Mouse (Mus musculus): ENCODE results near the gene Slc7a5. TPM values are rescaled to one million over a fixed set of nuclear protein-coding genes. Genes with fewer than 3 reads are reported as not detected.

Slc7a5 gene
- polyA plus RNA-seq, 1 experiment from 2014 or later: 8.9 TPM

- TF ChIP-seq EP300 (optimal IDR thresholded peaks at IDR 0.05): no peak
- no peak for TF ChIP-seq CTCF (IDR thresholded peaks at IDR 0.05; ENCODE audit: low read depth)
- Histone ChIP-seq H3K4me2 (replicated peaks; ENCODE audit: low read depth) (no peak overlapping the region; the same call in 1 of the 2 replicates), H3K27ac (replicated peaks) (no peak overlapping the region), H3K9me3 (ENCODE audit: control insufficient read depth, low read length) (no peaks in the 10 kb centered on the region), H3K36me3 (ENCODE audit: control insufficient read depth, insufficient read depth, low read length) (no peaks in the 10 kb centered on the region), H3K4me3 (ENCODE audit: low read depth, low read length) (0 out of 2 replicates have a peak overlapping the region, but pooled peaks have one; percentile 84), H3K27me3 (ENCODE audit: control insufficient read depth, insufficient read depth, low read length) (no peaks in the 10 kb centered on the region), H3K4me1 (replicated peaks; ENCODE audit: control insufficient read depth, insufficient read depth) (peaks cover 7% of the 10 kb centered on the region), H3K9ac (ENCODE audit: low read length) (peak overlapping the region; percentile 23; the same call in 1 of the 2 replicates)
- DNase-seq (ENCODE audit: low spot score) (no peak), ATAC-seq (ENCODE audit: low FRiP score, low TSS enrichment) (no peak)
These were observed 44.6 kb upstream of the Slc7a5 start for GRCm38 (mm10) chr8:121952122-121952521.

- Histone ChIP-seq H3K27ac (replicated peaks) (peak overlapping the region; percentile 99; the same call in 1 of the 2 replicates), H3K4me1 (replicated peaks; ENCODE audit: control insufficient read depth, insufficient read depth) (peaks cover 8% of the 10 kb centered on the region), H3K9ac (ENCODE audit: low read length) (peak overlapping the region; percentile 99), H3K4me2 (replicated peaks; ENCODE audit: low read depth) (peak overlapping the region; percentile 75), H3K9me3 (ENCODE audit: control insufficient read depth, low read length) (no peaks in the 10 kb centered on the region), H3K27me3 (ENCODE audit: control insufficient read depth, insufficient read depth, low read length) (no peaks in the 10 kb centered on the region), H3K36me3 (ENCODE audit: control insufficient read depth, insufficient read depth, low read length) (no peaks in the 10 kb centered on the region), H3K4me3 (ENCODE audit: low read depth, low read length) (peak overlapping the region; percentile 84)
- TF ChIP-seq CTCF (IDR thresholded peaks at IDR 0.05; ENCODE audit: low read depth): no peak
- no peak for TF ChIP-seq EP300 (optimal IDR thresholded peaks at IDR 0.05)
- ATAC-seq (ENCODE audit: low FRiP score, low TSS enrichment) (no peak), DNase-seq (ENCODE audit: low spot score) (no peak)
- 14% methylated on average over 7 of the region's 7 CpGs for WGBS
These were observed 44.1 kb upstream of the Slc7a5 start for GRCm38 (mm10) chr8:121951656-121952009.

GRCm38 (mm10) chr8:121950749-121951655 is 43.5 kb upstream of the Slc7a5 start:
- Histone ChIP-seq H3K4me3 (ENCODE audit: low read depth, low read length) (peak overlapping the region; percentile 84), H3K36me3 (ENCODE audit: control insufficient read depth, insufficient read depth, low read length) (no peaks in the 10 kb centered on the region), H3K27ac (replicated peaks) (peak overlapping the region; percentile 99), H3K4me2 (replicated peaks; ENCODE audit: low read depth) (peak overlapping the region; percentile 75), H3K9ac (ENCODE audit: low read length) (peak overlapping the region; percentile 99), H3K4me1 (replicated peaks; ENCODE audit: control insufficient read depth, insufficient read depth) (peaks cover 8% of the 10 kb centered on the region), H3K9me3 (ENCODE audit: control insufficient read depth, low read length) (no peaks in the 10 kb centered on the region), H3K27me3 (ENCODE audit: control insufficient read depth, insufficient read depth, low read length) (no peaks in the 10 kb centered on the region)
- DNase-seq (ENCODE audit: low spot score) (peak; percentile 82), ATAC-seq (ENCODE audit: low FRiP score, low TSS enrichment) (peak; percentile 4; the same call in 1 of the 2 replicates)
- TF ChIP-seq CTCF (IDR thresholded peaks at IDR 0.05; ENCODE audit: low read depth) (peak; percentile 51), EP300 (optimal IDR thresholded peaks at IDR 0.05) (no peak)
- under 1% methylated on average over 59 of the region's 97 CpGs for WGBS

- under 1% methylated on average over 51 of the region's 66 CpGs for WGBS
- H3K9ac ChIP-seq (ENCODE audit: low read length): peak overlapping the region; percentile 99
- TF ChIP-seq CTCF (IDR thresholded peaks at IDR 0.05; ENCODE audit: low read depth): peak; percentile 1; the same call in 1 of the 2 replicates
- peak; percentile 95 for TF ChIP-seq EP300 (optimal IDR thresholded peaks at IDR 0.05)
- ATAC-seq (ENCODE audit: low FRiP score, low TSS enrichment) (peak; percentile 94), DNase-seq (ENCODE audit: low spot score) (peak; percentile 99)
- H3K27ac ChIP-seq (replicated peaks): peak overlapping the region; percentile 99
- no peaks in the 10 kb centered on the region for H3K27me3 ChIP-seq (ENCODE audit: control insufficient read depth, insufficient read depth, low read length)
- H3K36me3 ChIP-seq (ENCODE audit: control insufficient read depth, insufficient read depth, low read length): no peaks in the 10 kb centered on the region
- H3K4me2 ChIP-seq (replicated peaks; ENCODE audit: low read depth): peak overlapping the region; percentile 75
- H3K4me1 ChIP-seq (replicated peaks; ENCODE audit: control insufficient read depth, insufficient read depth): peaks cover 8% of the 10 kb centered on the region
- H3K4me3 ChIP-seq (ENCODE audit: low read depth, low read length): peak overlapping the region; percentile 84
- H3K9me3 ChIP-seq (ENCODE audit: control insufficient read depth, low read length): no peaks in the 10 kb centered on the region
These were observed 42.7 kb upstream of the Slc7a5 start for GRCm38 (mm10) chr8:121949941-121950748.

- TF ChIP-seq EP300 (optimal IDR thresholded peaks at IDR 0.05) (no peak), CTCF (IDR thresholded peaks at IDR 0.05; ENCODE audit: low read depth) (no peak)
- Histone ChIP-seq H3K27me3 (ENCODE audit: control insufficient read depth, insufficient read depth, low read length) (no peaks in the 10 kb centered on the region), H3K27ac (replicated peaks) (peak within 1 kb of the TSS; percentile 99), H3K4me2 (replicated peaks; ENCODE audit: low read depth) (peak within 1 kb of the TSS; percentile 75), H3K9ac (ENCODE audit: low read length) (peak within 1 kb of the TSS; percentile 99), H3K9me3 (ENCODE audit: control insufficient read depth, low read length) (no peaks in the 10 kb centered on the region), H3K4me1 (replicated peaks; ENCODE audit: control insufficient read depth, insufficient read depth) (peaks cover 8% of the 10 kb centered on the region), H3K4me3 (ENCODE audit: low read depth, low read length) (peak within 1 kb of the TSS; percentile 84), H3K36me3 (ENCODE audit: control insufficient read depth, insufficient read depth, low read length) (no peaks in the 10 kb centered on the region)
- ATAC-seq (ENCODE audit: low FRiP score, low TSS enrichment) (peak; percentile 0; the same call in 1 of the 2 replicates), DNase-seq (ENCODE audit: low spot score) (no peak)
- 38% methylated on average over 6 of the region's 6 CpGs for WGBS
These were observed 41.8 kb upstream of the Slc7a5 start, which contains the start of gene Banp for GRCm38 (mm10) chr8:121949222-121949800. TSS of gene Banp (plus strand) at chr8:121949750.

Measured in stomach, postnatal 0 days (tissue).